Mouse (Mus musculus) myocyte (in vitro differentiated cells): ENCODE measurements around the gene Rap1gap2. TPM values are rescaled to one million over a fixed set of nuclear protein-coding genes. Genes with fewer than 3 reads are reported as not detected.

Experiments
- H3K27me3 ChIP-seq: one replicate; pipeline ENCODE4 v1.6.1; 2011; ENCODE audit not compliant: control insufficient read depth, insufficient read depth, insufficient read length
- H3K36me3 ChIP-seq: one replicate; pipeline ENCODE4 v1.6.1; 2011; ENCODE audit not compliant: control insufficient read depth, insufficient read depth
- H3K4me2 ChIP-seq: one replicate; pipeline ENCODE4 v1.6.1; 2011; ENCODE audit warnings: low read depth, control low read depth
- H3K4me3 ChIP-seq: one replicate; pipeline ENCODE4 v1.5.1; 2011; ENCODE audit warnings: mild to moderate bottlenecking, control low read depth, moderate library complexity
- H3K79me2 ChIP-seq: one replicate; pipeline ENCODE4 v1.6.1; 2011; ENCODE audit not compliant: control insufficient read depth, insufficient read depth
- H3ac ChIP-seq: one replicate; pipeline ENCODE4 v1.6.1; 2011; ENCODE audit not compliant: control insufficient read depth, insufficient read length
- CEBPB ChIP-seq: IDR thresholded peaks from 2 replicates; pipeline ENCODE4 v1.6.1; 2011; ENCODE audit warnings: mild to moderate bottlenecking, moderate library complexity; ENCODE audit not compliant: poor library complexity, insufficient read depth, severe bottlenecking
- E2F4 ChIP-seq: IDR thresholded peaks from one replicate; pipeline ENCODE4 v1.6.1; 2011; ENCODE audit warnings: mild to moderate bottlenecking, control low read depth, moderate library complexity; ENCODE audit not compliant: insufficient read depth
- MAX ChIP-seq: IDR thresholded peaks from one replicate; pipeline ENCODE4 v1.6.1; 2011; ENCODE audit warnings: low read depth, mild to moderate bottlenecking, control low read depth
- MYOD1 ChIP-seq, 3 experiments: IDR thresholded peaks; one replicate each; pipeline ENCODE4 v1.6.1; 2011; ENCODE audit warnings: control low read depth in 2 of 3, low read depth in 2 of 3, mild to moderate bottlenecking in 2 of 3, moderate library complexity in 1 of 3; ENCODE audit not compliant: insufficient read length in 2 of 3, control insufficient read depth in 1 of 3
- MYOG ChIP-seq, 3 experiments: IDR thresholded peaks; one replicate each; pipeline ENCODE4 v1.6.1; 2011; ENCODE audit warnings: control low read depth in 2 of 3, low read depth in 2 of 3, mild to moderate bottlenecking in 2 of 3; ENCODE audit not compliant: insufficient read length in 2 of 3, control insufficient read depth in 1 of 3, insufficient read depth in 1 of 3
- POLR2A ChIP-seq: IDR thresholded peaks from one replicate; pipeline ENCODE4 v1.6.1; 2011; ENCODE audit warnings: low read depth, mild to moderate bottlenecking, control low read depth, moderate library complexity; ENCODE audit not compliant: insufficient read length
- POLR2AphosphoS2 ChIP-seq: IDR thresholded peaks from one replicate; pipeline ENCODE4 v1.6.1; 2011; ENCODE audit warnings: low read depth, control low read depth; ENCODE audit not compliant: insufficient read length
- REST ChIP-seq: IDR thresholded peaks from one replicate; pipeline ENCODE4 v1.6.1; 2011; ENCODE audit warnings: mild to moderate bottlenecking, control low read depth, moderate library complexity; ENCODE audit not compliant: insufficient read depth, insufficient read length
- SRF ChIP-seq: IDR thresholded peaks from one replicate; pipeline ENCODE4 v1.6.1; 2011; ENCODE audit warnings: low read depth; ENCODE audit not compliant: control insufficient read depth, insufficient read length
- TCF12 ChIP-seq: IDR thresholded peaks from one replicate; pipeline ENCODE4 v1.6.1; 2011; ENCODE audit warnings: mild to moderate bottlenecking, control low read depth; ENCODE audit not compliant: poor library complexity, insufficient read depth, severe bottlenecking
- TCF3 ChIP-seq: IDR thresholded peaks from one replicate; pipeline ENCODE4 v1.6.1; 2011; ENCODE audit warnings: low read depth, control low read depth; ENCODE audit not compliant: insufficient read length
- USF1 ChIP-seq: IDR thresholded peaks from one replicate; pipeline ENCODE4 v1.6.1; 2011; ENCODE audit warnings: low read depth, mild to moderate bottlenecking, control low read depth, moderate library complexity
- polyA plus RNA-seq: library from polyadenylated mRNA; unstranded; fragments of >200 nt; fragmentation: generic; extraction: Trizol; gene quantifications from one replicate; pipeline ENCODE4 v1.2.1, GENCODE M21; 2012; ENCODE audit warnings: missing spikeins

Rap1gap2 gene
- polyA plus RNA-seq, 1 experiment = 43.4 TPM

- TF ChIP-seq POLR2AphosphoS2 (no peak), SRF (no peak)
These were observed 26.8 kb upstream of the Rap1gap2 start for GRCm38 (mm10) chr11:74637486-74637885.

GRCm38 (mm10) chr11:74634490-74635275 is 24.0 kb upstream of the Rap1gap2 start:
- H3K4me2 ChIP-seq = no peak overlapping the region
- H3K36me3 ChIP-seq = no peaks in the 10 kb centered on the region
- no peak overlapping the region for H3ac ChIP-seq
- H3K27me3 ChIP-seq = no peaks in the 10 kb centered on the region
- TF ChIP-seq MYOD1 (IDR thresholded peaks at IDR 0.05; ENCODE audit: control insufficient read depth in 1 of 3, insufficient read length in 2 of 3, low read depth in 2 of 3) (no peak), POLR2A (no peak), TCF12 (no peak), SRF (no peak), TCF3 (no peak), CEBPB (no peak), E2F4 (no peak)
- H3K4me3 ChIP-seq = no peak overlapping the region
- H3K79me2 ChIP-seq = no peaks in the 10 kb centered on the region

More at GRCm38 (mm10) chr11:74637486-74637885, 26.8 kb upstream of the Rap1gap2 start:
- peak overlapping the region; percentile 25 for H3K4me3 ChIP-seq
- peak overlapping the region; percentile 99 for H3K4me2 ChIP-seq
- no peaks in the 10 kb centered on the region for H3K27me3 ChIP-seq
- no peaks in the 10 kb centered on the region for H3K36me3 ChIP-seq
- H3ac ChIP-seq = peak overlapping the region; percentile 5
- H3K79me2 ChIP-seq = no peaks in the 10 kb centered on the region

GRCm38 (mm10) chr11:74631880-74632789 is 21.4 kb upstream of the Rap1gap2 start:
- H3ac ChIP-seq = no peak overlapping the region
- no peaks in the 10 kb centered on the region for H3K79me2 ChIP-seq
- H3K36me3 ChIP-seq = no peaks in the 10 kb centered on the region
- H3K4me2 ChIP-seq = no peak overlapping the region
- no peaks in the 10 kb centered on the region for H3K27me3 ChIP-seq
- no peak for TF ChIP-seq TCF12
- TF ChIP-seq MYOG (IDR thresholded peaks at IDR 0.05; ENCODE audit: control insufficient read depth in 1 of 3, insufficient read depth in 1 of 3, insufficient read length in 2 of 3, low read depth in 2 of 3) = no peak
- H3K4me3 ChIP-seq = no peak overlapping the region

- H3K27me3 ChIP-seq = peaks cover 21% of the 10 kb centered on the region
- no peaks in the 10 kb centered on the region for H3K36me3 ChIP-seq
- no peak overlapping the region for H3K4me3 ChIP-seq
- TF ChIP-seq POLR2A = no peak
- TF ChIP-seq SRF = no peak
- TF ChIP-seq POLR2AphosphoS2 = no peak
- TF ChIP-seq TCF3 = no peak
- TF ChIP-seq CEBPB = no peak
- no peak for TF ChIP-seq REST
- TF ChIP-seq E2F4 = no peak
- TF ChIP-seq USF1 = no peak
- no peak for TF ChIP-seq MAX
- TF ChIP-seq MYOD1 (IDR thresholded peaks at IDR 0.05; ENCODE audit: control insufficient read depth in 1 of 3, insufficient read length in 2 of 3, low read depth in 2 of 3) = no peak
- TF ChIP-seq MYOG (IDR thresholded peaks at IDR 0.05; ENCODE audit: control insufficient read depth in 1 of 3, insufficient read depth in 1 of 3, insufficient read length in 2 of 3, low read depth in 2 of 3) = no peak
- TF ChIP-seq TCF12 = no peak
- H3K4me2 ChIP-seq = no peak overlapping the region
- no peaks in the 10 kb centered on the region for H3K79me2 ChIP-seq
- no peak overlapping the region for H3ac ChIP-seq
These were observed 16.8 kb upstream of the Rap1gap2 start for GRCm38 (mm10) chr11:74627481-74627880.

GRCm38 (mm10) chr11:74625333-74625732 is 14.6 kb upstream of the Rap1gap2 start:
- Histone ChIP-seq H3K4me2 (no peak overlapping the region), H3K79me2 (no peaks in the 10 kb centered on the region), H3K4me3 (no peak overlapping the region), H3K36me3 (no peaks in the 10 kb centered on the region), H3K27me3 (peaks cover 32% of the 10 kb centered on the region), H3ac (no peak overlapping the region)
- TF ChIP-seq MYOD1 (IDR thresholded peaks at IDR 0.05; ENCODE audit: control insufficient read depth in 1 of 3, insufficient read length in 2 of 3, low read depth in 2 of 3) (no peak), REST (no peak), CEBPB (no peak), TCF3 (no peak), E2F4 (no peak), POLR2A (no peak), MAX (no peak), MYOG (IDR thresholded peaks at IDR 0.05; ENCODE audit: control insufficient read depth in 1 of 3, insufficient read depth in 1 of 3, insufficient read length in 2 of 3, low read depth in 2 of 3) (no peak), SRF (no peak), USF1 (no peak), TCF12 (no peak), POLR2AphosphoS2 (no peak)
